Mouse (Mus musculus): ENCODE measurements around the gene Pus1. TPM values are rescaled to one million over a fixed set of nuclear protein-coding genes. Genes with fewer than 3 reads are reported as not detected.

Pus1 gene
- total and polyA plus RNA-seq, 2 experiments from 2014 or later = 21.2 to 23.4 TPM

DNA sequence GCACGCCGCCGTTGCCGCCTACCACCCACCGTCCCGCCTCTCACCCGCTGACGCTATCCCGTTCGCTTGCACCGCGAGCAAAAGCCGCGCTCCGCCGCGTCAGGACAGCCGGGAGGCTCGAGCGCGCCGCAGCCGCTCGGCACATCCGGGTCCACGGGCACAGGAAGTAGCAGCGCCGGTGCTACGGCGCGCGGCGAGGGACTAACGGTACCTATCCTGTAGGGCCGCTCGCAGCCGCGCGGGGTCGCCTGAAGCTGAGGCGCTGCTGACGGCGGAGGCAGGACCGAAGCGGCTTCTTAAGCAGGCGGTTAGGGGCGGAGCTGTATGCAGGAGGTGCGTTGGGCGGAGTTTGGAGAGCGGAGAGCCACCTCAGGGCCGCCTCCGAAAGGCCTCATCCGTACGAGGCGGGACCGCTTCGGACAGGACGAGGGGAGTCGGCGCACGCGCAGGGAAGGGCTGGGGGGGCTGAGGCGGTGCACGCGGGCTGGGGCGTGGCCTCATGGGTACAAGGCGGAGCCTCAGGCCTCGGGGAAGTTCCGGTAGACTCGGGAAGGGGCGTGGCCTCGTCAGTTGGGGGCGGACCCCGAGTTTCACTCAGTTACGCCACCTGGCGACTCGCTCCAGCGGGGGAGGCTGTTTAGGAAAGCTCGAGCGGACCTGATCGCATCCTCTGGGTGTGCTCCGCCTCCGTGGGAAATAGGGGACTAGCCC is 9.9 kb downstream of the Pus1 start, which contains the start of gene Ep400:
Ep400 (minus strand) TSS at position 270 of the 711 bp plus-strand sequence.
- TF ChIP-seq EP300 (IDR thresholded peaks at IDR 0.05; ENCODE audit: low read depth) (peak; percentile 37; the same call in 1 of the 2 replicates), CTCF (IDR thresholded peaks at IDR 0.05; ENCODE audit: low read depth) (peak; percentile 73)
- Histone ChIP-seq H3K4me3 (ENCODE audit: low read depth, low read length) (peak within 1 kb of the TSS; percentile 87), H3K9ac (replicated peaks; ENCODE audit: low read depth, low read length) (peak within 1 kb of the TSS; percentile 78), H3K4me1 (ENCODE audit: control insufficient read depth, insufficient read depth) (peaks cover 12% of the 10 kb centered on the region), H3K9me3 (replicated peaks; ENCODE audit: control insufficient read depth, low read length) (no peaks in the 10 kb centered on the region), H3K27ac (ENCODE audit: low read depth) (peak within 1 kb of the TSS; percentile 93), H3K36me3 (replicated peaks; ENCODE audit: control insufficient read depth, insufficient read depth, low read length) (peaks cover 29% of the 10 kb centered on the region), H3K27me3 (ENCODE audit: control insufficient read depth, insufficient read depth, low read length) (no peaks in the 10 kb centered on the region), H3K4me2 (ENCODE audit: low read depth, low read length) (peak within 1 kb of the TSS; percentile 80)
- WGBS = under 1% methylated on average over 81 of the region's 83 CpGs
- peak; percentile 97 for ATAC-seq (ENCODE audit: insufficient read depth, low read depth)
- peak; percentile 100 for DNase-seq (ENCODE audit: low spot score)

DNA sequence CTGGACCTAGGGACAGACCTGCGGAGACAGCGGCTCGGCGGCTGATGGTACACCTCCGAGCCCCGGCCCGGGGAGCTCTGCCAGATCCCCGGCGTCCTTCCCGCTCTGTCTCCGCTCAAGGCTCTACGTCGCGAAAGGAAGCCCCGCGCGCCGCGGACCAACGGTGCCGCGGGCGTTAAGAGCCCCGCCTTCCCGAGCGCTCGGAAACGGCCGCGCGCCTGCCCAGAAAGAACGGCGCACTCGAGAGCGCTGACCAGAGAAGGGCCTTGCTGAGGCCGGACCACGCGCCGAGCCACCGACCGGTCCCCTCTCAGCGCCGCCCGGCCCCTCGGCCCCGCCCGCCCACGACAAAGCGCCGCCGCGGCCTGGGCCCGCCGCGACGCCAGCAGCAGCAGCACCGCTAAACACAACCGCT is 10.4 kb downstream of the Pus1 start:
- H3K27ac ChIP-seq (ENCODE audit: low read depth) = peak overlapping the region; percentile 93
- TF ChIP-seq CTCF (IDR thresholded peaks at IDR 0.05; ENCODE audit: low read depth) (no peak), EP300 (IDR thresholded peaks at IDR 0.05; ENCODE audit: low read depth) (no peak)
- peaks cover 24% of the 10 kb centered on the region for H3K36me3 ChIP-seq (replicated peaks; ENCODE audit: control insufficient read depth, insufficient read depth, low read length)
- WGBS = under 1% methylated on average over 53 of the region's 58 CpGs
- peak overlapping the region; percentile 80 for H3K4me2 ChIP-seq (ENCODE audit: low read depth, low read length)
- no peaks in the 10 kb centered on the region for H3K27me3 ChIP-seq (ENCODE audit: control insufficient read depth, insufficient read depth, low read length)
- ATAC-seq (ENCODE audit: insufficient read depth, low read depth) (peak; percentile 21), DNase-seq (ENCODE audit: low spot score) (peak; percentile 15)
- H3K4me3 ChIP-seq (ENCODE audit: low read depth, low read length) = peak overlapping the region; percentile 87
- H3K9me3 ChIP-seq (replicated peaks; ENCODE audit: control insufficient read depth, low read length) = no peaks in the 10 kb centered on the region
- peaks cover 12% of the 10 kb centered on the region for H3K4me1 ChIP-seq (ENCODE audit: control insufficient read depth, insufficient read depth)
- H3K9ac ChIP-seq (replicated peaks; ENCODE audit: low read depth, low read length) = peak overlapping the region; percentile 78

DNA sequence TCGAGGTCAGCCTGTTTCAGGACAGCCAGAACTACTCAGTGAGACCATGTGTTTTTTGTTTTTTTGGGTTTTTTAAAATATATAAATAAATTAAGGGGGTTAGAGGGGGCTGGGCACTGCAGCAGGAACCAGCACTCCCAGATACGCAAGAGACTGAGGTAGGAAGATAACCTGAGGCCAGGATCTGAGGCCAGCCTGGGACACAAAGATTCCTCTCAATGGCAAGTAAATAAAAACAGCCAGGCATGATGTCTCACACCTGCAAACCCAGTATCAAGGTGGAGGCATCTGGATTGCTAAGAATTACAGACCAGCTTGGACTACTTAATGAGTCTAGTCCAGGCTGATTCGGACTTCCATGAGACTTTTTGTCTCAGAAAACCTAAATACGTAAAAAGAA is 11.2 kb downstream of the Pus1 start:
- peak overlapping the region; percentile 80 for H3K4me2 ChIP-seq (ENCODE audit: low read depth, low read length)
- H3K27ac ChIP-seq (ENCODE audit: low read depth) = 0 out of 2 replicates have a peak overlapping the region, but pooled peaks have one; percentile 93
- H3K36me3 ChIP-seq (replicated peaks; ENCODE audit: control insufficient read depth, insufficient read depth, low read length) = peaks cover 16% of the 10 kb centered on the region
- no peak for TF ChIP-seq CTCF (IDR thresholded peaks at IDR 0.05; ENCODE audit: low read depth)
- no peak for TF ChIP-seq EP300 (IDR thresholded peaks at IDR 0.05; ENCODE audit: low read depth)
- H3K9me3 ChIP-seq (replicated peaks; ENCODE audit: control insufficient read depth, low read length) = no peaks in the 10 kb centered on the region
- H3K27me3 ChIP-seq (ENCODE audit: control insufficient read depth, insufficient read depth, low read length) = no peaks in the 10 kb centered on the region
- peak overlapping the region; percentile 87 for H3K4me3 ChIP-seq (ENCODE audit: low read depth, low read length)
- H3K9ac ChIP-seq (replicated peaks; ENCODE audit: low read depth, low read length) = peak overlapping the region; percentile 78
- 47% methylated on average over 4 of the region's 4 CpGs for WGBS
- peaks cover 12% of the 10 kb centered on the region for H3K4me1 ChIP-seq (ENCODE audit: control insufficient read depth, insufficient read depth)
- no peak for DNase-seq (ENCODE audit: low spot score)
- no peak for ATAC-seq (ENCODE audit: insufficient read depth, low read depth)

DNA sequence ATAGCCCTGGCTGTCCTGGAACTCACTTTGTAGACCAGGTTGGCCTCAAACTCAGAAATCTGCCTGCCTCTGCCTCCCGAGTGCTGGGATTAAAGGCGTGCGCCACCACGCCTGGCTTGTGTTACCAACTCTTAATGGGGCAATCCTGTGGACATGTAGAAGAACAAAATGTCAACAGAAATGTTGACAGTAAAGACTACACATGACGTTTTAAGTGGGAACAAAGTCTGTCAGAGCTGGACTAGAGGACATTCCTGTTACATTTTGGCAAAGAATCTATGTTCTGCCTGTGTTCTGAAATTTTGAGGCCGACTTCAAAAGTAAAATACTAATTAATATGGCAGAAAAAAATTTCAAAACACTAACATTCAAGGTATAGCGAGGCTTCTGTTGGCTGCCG is 16.6 kb downstream of the Pus1 start:
- no peaks in the 10 kb centered on the region; the same call in 1 of the 2 replicates for H3K36me3 ChIP-seq (replicated peaks; ENCODE audit: control insufficient read depth, insufficient read depth, low read length)
- H3K4me2 ChIP-seq (ENCODE audit: low read depth, low read length) = no peak overlapping the region
- H3K27ac ChIP-seq (ENCODE audit: low read depth) = no peak overlapping the region
- ATAC-seq (ENCODE audit: insufficient read depth, low read depth) (no peak), DNase-seq (ENCODE audit: low spot score) (no peak)
- no peak overlapping the region for H3K4me3 ChIP-seq (ENCODE audit: low read depth, low read length)
- H3K27me3 ChIP-seq (ENCODE audit: control insufficient read depth, insufficient read depth, low read length) = no peaks in the 10 kb centered on the region
- peaks cover 6% of the 10 kb centered on the region; the same call in 1 of the 2 replicates for H3K4me1 ChIP-seq (ENCODE audit: control insufficient read depth, insufficient read depth)
- TF ChIP-seq CTCF (IDR thresholded peaks at IDR 0.05; ENCODE audit: low read depth) = no peak
- H3K9me3 ChIP-seq (replicated peaks; ENCODE audit: control insufficient read depth, low read length) = no peaks in the 10 kb centered on the region
- 89% methylated on average over 8 of the region's 8 CpGs for WGBS
- H3K9ac ChIP-seq (replicated peaks; ENCODE audit: low read depth, low read length) = no peak overlapping the region

DNA sequence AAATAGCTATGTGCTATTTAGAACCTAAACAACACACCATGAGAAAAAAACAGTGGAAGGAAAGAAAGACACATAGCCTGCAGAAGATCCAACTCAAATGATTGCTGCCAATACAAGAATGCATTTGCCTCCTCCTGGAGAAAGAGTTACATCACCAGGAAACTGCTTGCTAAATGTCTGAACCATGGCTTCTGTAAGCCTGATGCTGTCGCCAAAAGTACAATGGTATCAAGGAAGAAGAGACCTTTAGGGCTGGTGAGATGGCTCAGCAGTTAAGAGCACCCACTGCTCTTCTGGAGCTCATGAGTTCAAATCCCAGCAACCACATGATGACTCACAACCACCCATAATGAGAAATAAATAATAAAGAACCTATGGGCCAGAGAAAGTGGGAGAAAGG is 35.4 kb downstream of the Pus1 start:
- Histone ChIP-seq H3K9ac (replicated peaks; ENCODE audit: low read depth, low read length) (no peak overlapping the region), H3K9me3 (replicated peaks; ENCODE audit: control insufficient read depth, low read length) (no peaks in the 10 kb centered on the region), H3K27ac (ENCODE audit: low read depth) (no peak overlapping the region), H3K4me2 (ENCODE audit: low read depth, low read length) (no peak overlapping the region), H3K4me1 (ENCODE audit: control insufficient read depth, insufficient read depth) (no peaks in the 10 kb centered on the region), H3K36me3 (replicated peaks; ENCODE audit: control insufficient read depth, insufficient read depth, low read length) (peaks cover 16% of the 10 kb centered on the region), H3K27me3 (ENCODE audit: control insufficient read depth, insufficient read depth, low read length) (no peaks in the 10 kb centered on the region), H3K4me3 (ENCODE audit: low read depth, low read length) (no peak overlapping the region)
- TF ChIP-seq CTCF (IDR thresholded peaks at IDR 0.05; ENCODE audit: low read depth) = no peak
- no peak for TF ChIP-seq EP300 (IDR thresholded peaks at IDR 0.05; ENCODE audit: low read depth)
- ATAC-seq (ENCODE audit: insufficient read depth, low read depth) = no peak
- WGBS = 63% methylated on average over 1 of the region's 1 CpGs
- DNase-seq (ENCODE audit: low spot score) = no peak

Data from heart, postnatal 0 days (tissue).